9 mouse cellular contexts compared by ENCODE assay signal in the genomic region with DNA sequence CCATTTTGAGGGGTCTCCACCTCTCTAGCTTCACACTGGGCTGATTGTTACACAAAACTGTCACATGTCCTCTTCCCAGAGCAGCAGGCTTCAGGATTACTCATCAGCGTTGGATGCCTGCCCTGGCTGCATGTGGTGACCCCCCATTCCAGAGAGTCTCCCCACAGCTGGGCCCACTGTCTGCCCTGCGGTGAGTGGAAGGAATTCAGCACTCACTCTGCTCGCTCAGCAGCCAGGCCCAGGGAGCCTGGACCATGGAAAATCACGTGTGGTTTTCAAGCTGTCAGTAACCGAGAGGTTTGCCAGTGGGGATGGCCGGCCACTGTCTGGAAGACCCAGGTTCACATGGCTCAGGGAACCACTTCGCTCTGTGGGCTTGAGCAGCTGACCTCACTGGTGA. TPM values are rescaled to one million over a fixed set of nuclear protein-coding genes. Genes with fewer than 3 reads are reported as not detected.
DNase-seq lines count a peak whose midpoint lies in the region; ATAC-seq and TF ChIP-seq lines count a peak whose summit lies in the region.
"Had no signal": no experiment of that assay in that cellular context is flagged by ENCODE, and none has a peak within 500 bp of the region (broad histone marks: within the 10 kb centered on the region; RNA-seq: fewer than 3 reads in every experiment).

No protein-coding gene starts in this region.

- TF ChIP-seq CTCF in kidney, postnatal 0 days (IDR thresholded peaks at IDR 0.05; ENCODE audit: low read depth), result no peak
- TF ChIP-seq CTCF in brain, embryonic 14.5 days (IDR thresholded peaks at IDR 0.05; ENCODE audit: borderline replicate concordance, extremely low read depth, insufficient read depth, insufficient read length), result no peak

- no peak overlapping the region for H3K4me2 ChIP-seq in kidney, postnatal 0 days (ENCODE audit: low read length)
- H3K4me2 ChIP-seq in heart, embryonic 11.5 days, result no peak overlapping the region

- peak overlapping the region; percentile 35; the same call in 1 of the 2 replicates for H3K9ac ChIP-seq in kidney, postnatal 0 days (ENCODE audit: low read depth, low read length)
- H3K9ac ChIP-seq in heart, embryonic 11.5 days (ENCODE audit: low read depth, low read length), result peak overlapping the region; percentile 43; the same call in 1 of the 2 replicates

- no peaks in the 10 kb centered on the region for H3K4me1 ChIP-seq in kidney, postnatal 0 days (replicated peaks; ENCODE audit: insufficient read depth, low read length)
- peaks cover 25% of the 10 kb centered on the region for H3K4me1 ChIP-seq in heart, embryonic 11.5 days (ENCODE audit: control insufficient read depth, insufficient read depth, low read length)

- H3K27ac ChIP-seq in kidney, postnatal 0 days, result no peak overlapping the region
- no peak overlapping the region for H3K27ac ChIP-seq in heart, embryonic 11.5 days (ENCODE audit: low read depth, low read length)

- TF ChIP-seq POLR2A in brain, embryonic 14.5 days (IDR thresholded peaks at IDR 0.05; ENCODE audit: borderline replicate concordance, extremely low read depth, insufficient read depth, insufficient read length, poor library complexity, severe bottlenecking), result no peak

- WGBS in kidney, postnatal 0 days, result 34% methylated on average over 7 of the region's 7 CpGs
- WGBS in heart, embryonic 11.5 days (ENCODE audit: insufficient replicate concordance), result 36% methylated on average over 7 of the region's 7 CpGs

- ATAC-seq in kidney, postnatal 0 days (replicated peaks; ENCODE audit: low FRiP score, low read depth), result 0 out of 2 replicates have a peak, but pooled peaks have one; percentile 15
- ATAC-seq in heart, embryonic 11.5 days (replicated peaks; ENCODE audit: insufficient number of reproducible peaks, low FRiP score, low TSS enrichment), result no peak

- H3K9me3 ChIP-seq in kidney, postnatal 0 days (replicated peaks; ENCODE audit: low read length), result no peaks in the 10 kb centered on the region
- peaks cover 4% of the 10 kb centered on the region for H3K9me3 ChIP-seq in heart, embryonic 11.5 days (replicated peaks; ENCODE audit: control insufficient read depth, low read length)

- H3K4me3 ChIP-seq in kidney, postnatal 0 days (replicated peaks; ENCODE audit: low read depth, low read length), result no peak overlapping the region
- no peak overlapping the region for H3K4me3 ChIP-seq in heart, embryonic 11.5 days (ENCODE audit: low read depth, low read length)

- no peaks in the 10 kb centered on the region for H3K36me3 ChIP-seq in kidney, postnatal 0 days (ENCODE audit: insufficient read depth, low read length)
- no peaks in the 10 kb centered on the region for H3K36me3 ChIP-seq in heart, embryonic 11.5 days (ENCODE audit: control insufficient read depth, insufficient read depth, low read length)

- peak; percentile 41 for DNase-seq in kidney, postnatal 0 days (ENCODE audit: low spot score)
- DNase-seq in kidney, adult 11 months, result no peak
- peak; percentile 54 for DNase-seq in brain, embryonic 14.5 days (ENCODE audit: low read depth)
- DNase-seq in layer of hippocampus, adult 8-10 months (ENCODE audit: low spot score in 2 of 2), result peak; percentile 62 to 72
- peak; percentile 64 for DNase-seq in right cerebral cortex, adult 18-20 months
- DNase-seq in urinary bladder, postnatal 25 days (ENCODE audit: low spot score), result no peak
- DNase-seq in thymus, postnatal 10 days (ENCODE audit: low spot score in 2 of 2), result no peak

- H3K27me3 ChIP-seq in kidney, postnatal 0 days (ENCODE audit: insufficient read depth, low read length), result no peaks in the 10 kb centered on the region
- H3K27me3 ChIP-seq in heart, embryonic 11.5 days (ENCODE audit: control insufficient read depth, insufficient read depth, low read length), result peaks cover 2% of the 10 kb centered on the region; the same call in 1 of the 2 replicates

RNA-seq across cellular contexts. Expression of a gene that starts 5.8 kb away (rescaled TPM):
- 33.9 and 38.6 TPM in 2 replicates for polyA plus RNA-seq in kidney, postnatal 0 days (2015; fragmentation: Nextera tagmentation; extraction: Ambion mirVana)
- 6.6 and 18.7 TPM in 2 replicates for polyA plus RNA-seq in brain, embryonic 14.5 days (2012; rRNA removed)
- 21.4 and 27.7 TPM in 2 replicates for polyA plus RNA-seq in heart, embryonic 11.5 days (2014; fragmentation: Nextera tagmentation; extraction: Ambion mirVana)
- 10 to 100 TPM; 12.3 to 25.9 (median 19.4) TPM for total RNA-seq in layer of hippocampus, adult 8-10 months (2022)
- total RNA-seq: neutrophil, adult 5-6 weeks had no signal

RNA-seq across cellular contexts. Expression of a gene that starts 18.1 kb away (rescaled TPM):
- 7.8 and 8.7 TPM in 2 replicates for polyA plus RNA-seq in kidney, postnatal 0 days (2015; fragmentation: Nextera tagmentation; extraction: Ambion mirVana)
- polyA plus RNA-seq in brain, embryonic 14.5 days (2012; rRNA removed), result 18.9 and 24.5 TPM in 2 replicates
- 5.1 and 5.7 TPM in 2 replicates for polyA plus RNA-seq in heart, embryonic 11.5 days (2014; fragmentation: Nextera tagmentation; extraction: Ambion mirVana)
- total RNA-seq in layer of hippocampus, adult 8-10 months (2022), result 10 to 100 TPM in 3 of 4 experiments, 1 to 10 TPM in 1; 9.2 to 17.6 (median 14.7) TPM

RNA-seq across cellular contexts. Expression of a gene that starts 22.2 kb away (rescaled TPM):
- polyA plus RNA-seq in kidney, postnatal 0 days (2015; fragmentation: Nextera tagmentation; extraction: Ambion mirVana), result 74.4 and 82.6 TPM in 2 replicates
- 78.0 and 126 TPM in 2 replicates for polyA plus RNA-seq in brain, embryonic 14.5 days (2012; rRNA removed)
- polyA plus RNA-seq in heart, embryonic 11.5 days (2014; fragmentation: Nextera tagmentation; extraction: Ambion mirVana), result 86.8 and 95.2 TPM in 2 replicates
- total RNA-seq in layer of hippocampus, adult 8-10 months (2022), result 10 to 100 TPM; 22.9 to 30.8 (median 25.1) TPM

RNA-seq across cellular contexts. Expression of a gene that starts 42.7 kb away (rescaled TPM):
- 1.6 and 1.9 TPM in 2 replicates for polyA plus RNA-seq in kidney, postnatal 0 days (2015; fragmentation: Nextera tagmentation; extraction: Ambion mirVana)
- 0.29 and 0.38 TPM in 2 replicates for polyA plus RNA-seq in brain, embryonic 14.5 days (2012; rRNA removed)
- polyA plus RNA-seq in heart, embryonic 11.5 days (2014; fragmentation: Nextera tagmentation; extraction: Ambion mirVana), result 7,501 and 8,192 TPM in 2 replicates
- total RNA-seq in layer of hippocampus, adult 8-10 months (2022), result not detected
- total RNA-seq: neutrophil, adult 5-6 weeks had no signal

RNA-seq across cellular contexts. Expression of a gene that starts 52.4 kb away (rescaled TPM):
- polyA plus RNA-seq in kidney, postnatal 0 days (2015; fragmentation: Nextera tagmentation; extraction: Ambion mirVana), result 111 and 121 TPM in 2 replicates
- 0.59 and 0.82 TPM in 2 replicates for polyA plus RNA-seq in brain, embryonic 14.5 days (2012; rRNA removed)
- 761 and 811 TPM in 2 replicates for polyA plus RNA-seq in heart, embryonic 11.5 days (2014; fragmentation: Nextera tagmentation; extraction: Ambion mirVana)
- total RNA-seq in layer of hippocampus, adult 8-10 months (2022), result 10 to 100 TPM; 10.6 to 18.9 (median 13.0) TPM

Comparison
In these comparisons a context has a peak if more than half of its experiments do, and no peak if none do; other contexts are left out.
1. DNase-seq: peak in kidney, postnatal 0 days (single experiment), brain, embryonic 14.5 days (single experiment), layer of hippocampus, adult 8-10 months (2 of 2) and right cerebral cortex, adult 18-20 months (single experiment); none in kidney, adult 11 months (single experiment), urinary bladder, postnatal 25 days (single experiment) and thymus, postnatal 10 days (0 of 2).